Mouse (Mus musculus) liver, embryonic 14.5 days (tissue): Measurements from ENCODE around the gene Ago1.

ENCODE experiments used
- CTCF ChIP-seq: IDR thresholded peaks from 2 replicates; pipeline ENCODE4 v1.5.1; 2016; ENCODE audit warnings: antibody characterized with exemption, low read depth, control low read depth
- EP300 ChIP-seq: IDR thresholded peaks from 2 replicates; pipeline ENCODE4 v1.6.1; 2016; ENCODE audit warnings: antibody characterized with exemption, low read depth

- TF ChIP-seq CTCF (no peak), EP300 (no peak)
Observed at GRCm38 (mm10) chr4:126431746-126432145, 36.6 kb downstream of the Ago1 start.
